Mouse (Mus musculus) forebrain, embryonic 14.5 days (tissue): ENCODE results near the gene Rpl18a. TPM values are rescaled to one million over a fixed set of nuclear protein-coding genes. Genes with fewer than 3 reads are reported as not detected.

Experiments used
- ATAC-seq: fragments of 200-750 bp; cut with Nextera tagmentation; 2 replicates; pipeline ENCODE4 v1.8.0; 2017; ENCODE audit warnings: mild to moderate bottlenecking, moderate library complexity
- DNase-seq: peaks from one replicate; pipeline ENCODE4 v3.0.0-alpha.2; 2015; ENCODE audit warnings: low spot score
- H3K27ac ChIP-seq: fragments of 300-500 bp; sonication (generic); 2 replicates; pipeline ENCODE4 v1.5.1; 2014; ENCODE audit warnings: low read depth, mild to moderate bottlenecking, control low read depth, low read length, moderate library complexity
- H3K27me3 ChIP-seq: fragments of 300-500 bp; sonication (generic); replicated peaks from 2 replicates; pipeline ENCODE4 v1.6.1; 2014; ENCODE audit warnings: low read length, control low read depth, mixed read lengths; ENCODE audit not compliant: control insufficient read depth, insufficient read depth
- H3K36me3 ChIP-seq: fragments of 300-500 bp; sonication (generic); 2 replicates; pipeline ENCODE4 v1.6.1; 2014; ENCODE audit warnings: low read length, control low read depth; ENCODE audit not compliant: control insufficient read depth, insufficient read depth
- H3K4me1 ChIP-seq: fragments of 300-500 bp; sonication (generic); 2 replicates; pipeline ENCODE4 v1.6.1; 2014; ENCODE audit warnings: antibody characterized with exemption, low read length, control low read depth; ENCODE audit not compliant: control insufficient read depth, insufficient read depth
- H3K4me2 ChIP-seq: fragments of 300-500 bp; sonication (generic); 2 replicates; pipeline ENCODE4 v1.6.1; 2014; ENCODE audit warnings: mild to moderate bottlenecking, control low read depth, low read length
- H3K4me3 ChIP-seq: fragments of 300-500 bp; sonication (generic); 2 replicates; pipeline ENCODE4 v1.5.1; 2014; ENCODE audit warnings: low read depth, low read length, control low read depth
- H3K9ac ChIP-seq: fragments of 300-500 bp; sonication (generic); 2 replicates; pipeline ENCODE4 v1.6.1; 2014; ENCODE audit warnings: mild to moderate bottlenecking, low read length, control low read depth, moderate library complexity
- H3K9me3 ChIP-seq: fragments of 300-500 bp; sonication (generic); replicated peaks from 2 replicates; pipeline ENCODE4 v1.6.1; 2016; ENCODE audit warnings: low read length, control low read depth, mixed read lengths; ENCODE audit not compliant: control insufficient read depth
- WGBS: fragments of 180-500 bp; shearing (Covaris S2); extraction: QIAGEN DNeasy Blood & Tissue Kit; methylation state at CpG from one replicate; pipeline ENCODE4 v1.1.7; 2014; 5-methylcytosine and 5-hydroxymethylcytosine counted together
- polyA plus RNA-seq: library from polyadenylated mRNA; unstranded; fragments of >200 nt; fragmentation: Nextera tagmentation; extraction: Ambion mirVana; gene quantifications from 2 replicates; pipeline ENCODE4 v1.2.1, GENCODE M21; 2014

The Rpl18a gene
- polyA plus RNA-seq, 1 experiment from 2014 or later: 4,258 TPM

DNA sequence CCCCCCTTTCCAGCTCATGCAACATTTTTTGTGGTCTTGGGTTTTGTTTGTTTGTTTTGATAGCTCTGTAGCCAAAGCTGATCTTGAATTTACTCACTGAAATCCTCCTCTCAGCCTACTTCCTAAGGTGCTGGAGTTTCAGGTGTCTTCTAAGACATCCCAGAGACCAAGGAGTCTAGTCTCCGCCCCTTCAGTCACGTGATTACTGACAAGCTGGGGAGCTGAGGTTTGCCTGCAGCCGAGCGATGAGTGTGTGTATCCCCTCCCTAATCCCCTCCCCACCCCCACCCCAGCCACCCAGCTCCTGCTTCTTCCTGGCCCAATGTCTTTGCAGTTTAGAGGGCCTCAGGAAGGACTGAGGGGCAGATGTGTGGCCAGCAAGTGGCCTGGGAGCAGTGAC, 39.7 kb downstream of the Rpl18a start:
- DNase-seq (peak; percentile 42), ATAC-seq (no peak)
- Histone ChIP-seq H3K4me1 (peaks cover 13% of the 10 kb centered on the region; the same call in 1 of the 2 replicates), H3K27ac (no peak overlapping the region; the same call in 1 of the 2 replicates), H3K4me2 (peak overlapping the region; percentile 83), H3K9ac (peak overlapping the region; percentile 13; the same call in 1 of the 2 replicates), H3K36me3 (peaks cover 11% of the 10 kb centered on the region; the same call in 1 of the 2 replicates), H3K4me3 (no peak overlapping the region), H3K27me3 (no peaks in the 10 kb centered on the region), H3K9me3 (no peaks in the 10 kb centered on the region)
- WGBS: 6% methylated on average over 4 of the region's 4 CpGs

DNA sequence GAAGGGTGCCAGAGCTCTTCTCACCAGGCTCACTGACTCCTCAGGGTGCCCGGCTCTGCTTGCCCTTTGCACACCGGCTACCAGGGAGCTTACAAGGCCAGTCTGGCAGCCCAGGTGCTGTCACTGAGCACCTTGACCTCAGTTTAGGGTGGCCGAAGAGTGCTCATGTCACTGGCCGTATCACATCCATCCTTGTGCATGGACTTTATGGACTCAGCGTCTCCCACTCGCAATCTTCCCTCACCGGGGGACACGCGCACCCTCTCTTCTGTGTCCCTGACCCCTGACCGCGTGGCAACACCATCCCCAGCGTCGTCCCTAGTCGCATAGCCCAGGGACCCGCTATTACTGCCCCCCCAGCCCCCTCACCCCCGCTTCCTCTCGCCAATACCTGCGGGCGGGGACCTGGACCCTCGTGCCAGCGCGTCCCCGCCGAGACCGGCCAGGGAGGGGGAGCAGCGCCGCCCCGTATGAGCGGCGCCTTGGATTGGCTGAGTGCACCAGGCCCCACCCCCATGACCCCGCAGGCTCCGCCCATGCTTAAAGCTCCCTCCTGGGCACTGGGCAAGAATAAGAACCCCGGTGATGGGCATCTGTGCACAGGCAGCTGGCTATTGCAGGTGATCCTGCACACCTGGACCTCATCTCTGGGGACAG, 40.5 kb downstream of the Rpl18a start:
- no peaks in the 10 kb centered on the region for H3K27me3 ChIP-seq
- peaks cover 12% of the 10 kb centered on the region; the same call in 1 of the 2 replicates for H3K36me3 ChIP-seq
- H3K4me1 ChIP-seq: peaks cover 9% of the 10 kb centered on the region; the same call in 1 of the 2 replicates
- H3K27ac ChIP-seq: no peak overlapping the region
- 10% methylated on average over 25 of the region's 33 CpGs for WGBS
- H3K9me3 ChIP-seq: no peaks in the 10 kb centered on the region
- peak overlapping the region; percentile 44 for H3K4me3 ChIP-seq
- peak overlapping the region; percentile 71 for H3K9ac ChIP-seq
- H3K4me2 ChIP-seq: peak overlapping the region; percentile 83
- DNase-seq: peak; percentile 72
- peak; percentile 85 for ATAC-seq

DNA sequence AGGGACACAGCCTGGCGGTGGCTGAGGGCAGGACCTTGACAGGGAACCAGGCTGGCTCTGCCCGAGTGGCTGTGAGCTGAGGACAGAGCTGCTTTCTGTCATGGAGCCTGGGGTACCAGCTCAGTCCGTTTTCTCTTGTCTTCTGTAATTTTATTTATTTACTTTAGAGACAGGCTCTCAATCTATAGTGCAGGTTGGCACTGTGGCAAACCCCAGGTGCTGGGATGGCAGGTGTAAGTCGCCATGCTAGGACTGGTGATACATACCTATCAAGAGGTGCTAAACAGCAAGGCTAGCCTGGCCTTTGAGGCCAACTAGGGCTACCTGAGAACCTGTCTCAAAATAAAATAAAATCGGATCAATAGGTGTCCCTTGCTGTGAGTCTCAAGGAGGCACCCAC, 41.2 kb downstream of the Rpl18a start:
- H3K9ac ChIP-seq: no peak overlapping the region
- 62% methylated on average over 5 of the region's 5 CpGs for WGBS
- no peak for ATAC-seq

DNA sequence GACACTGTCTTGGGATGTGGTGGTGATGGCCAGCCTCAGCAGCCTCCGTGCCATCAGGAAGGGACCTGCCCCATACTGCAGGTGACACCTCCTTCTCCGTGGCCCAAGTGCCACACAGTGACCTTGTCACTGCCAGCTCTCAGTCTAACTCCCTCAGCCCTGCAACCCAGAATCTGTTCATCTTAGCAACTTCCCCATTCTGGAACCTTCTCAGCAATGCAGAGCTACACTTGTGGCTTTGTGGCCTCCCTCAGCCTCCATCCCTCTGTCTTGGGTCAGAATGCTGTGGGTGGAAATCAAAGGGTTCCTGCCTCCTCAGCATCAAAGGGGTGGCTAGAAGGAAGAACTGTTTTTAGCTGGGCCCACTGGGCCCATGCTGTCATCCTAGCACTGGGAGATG, 43.3 kb downstream of the Rpl18a start:
- ATAC-seq (no peak), DNase-seq (no peak)
- no peak overlapping the region for H3K9ac ChIP-seq
- WGBS: 88% methylated on average over 2 of the region's 2 CpGs
- no peak overlapping the region for H3K4me3 ChIP-seq
- no peaks in the 10 kb centered on the region for H3K27me3 ChIP-seq
- no peaks in the 10 kb centered on the region for H3K9me3 ChIP-seq
- no peak overlapping the region for H3K4me2 ChIP-seq
- H3K4me1 ChIP-seq: peaks cover 6% of the 10 kb centered on the region; the same call in 1 of the 2 replicates
- no peak overlapping the region for H3K27ac ChIP-seq
- peaks cover 12% of the 10 kb centered on the region; the same call in 1 of the 2 replicates for H3K36me3 ChIP-seq

More for the DNA sequence above, 41.2 kb downstream of the Rpl18a start:
- H3K27me3 ChIP-seq: no peaks in the 10 kb centered on the region
- H3K4me2 ChIP-seq: peak overlapping the region; percentile 83; the same call in 1 of the 2 replicates
- peaks cover 12% of the 10 kb centered on the region; the same call in 1 of the 2 replicates for H3K36me3 ChIP-seq
- no peak for DNase-seq
- no peaks in the 10 kb centered on the region for H3K9me3 ChIP-seq
- H3K27ac ChIP-seq: no peak overlapping the region
- peak overlapping the region; percentile 44; the same call in 1 of the 2 replicates for H3K4me3 ChIP-seq
- peaks cover 6% of the 10 kb centered on the region; the same call in 1 of the 2 replicates for H3K4me1 ChIP-seq

DNA sequence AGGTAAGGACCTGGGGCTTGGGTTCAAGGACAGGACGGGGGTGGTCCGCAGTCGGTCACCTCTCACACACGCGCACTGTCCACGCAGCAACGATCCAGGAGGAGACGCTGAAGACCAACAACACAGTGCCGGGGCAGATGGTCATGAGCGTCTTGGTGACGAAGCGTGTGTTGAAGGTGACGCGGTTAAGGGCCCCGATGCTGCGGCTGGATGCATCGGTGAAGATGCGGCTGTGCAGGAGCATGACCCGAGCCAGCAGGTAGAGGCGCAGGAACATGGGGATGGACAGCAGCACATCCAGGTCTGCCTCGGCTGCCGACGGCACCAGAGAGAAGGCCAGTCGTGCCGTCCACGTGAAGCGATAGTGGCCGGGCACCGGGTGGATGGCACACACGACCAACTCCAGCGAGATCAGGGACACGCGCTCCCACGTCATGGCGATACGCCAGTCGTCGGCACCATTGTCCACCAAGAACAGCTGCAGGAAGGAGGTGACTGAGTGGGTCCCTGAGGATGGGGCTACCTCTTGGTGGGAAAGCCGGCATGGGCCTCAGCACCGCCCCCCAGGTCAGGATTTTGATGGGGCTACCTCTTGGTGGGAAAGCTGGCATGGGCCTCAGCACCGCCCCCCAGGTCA, 44.5 kb downstream of the Rpl18a start:
- no peak overlapping the region for H3K27ac ChIP-seq
- H3K27me3 ChIP-seq: no peaks in the 10 kb centered on the region
- no peaks in the 10 kb centered on the region for H3K9me3 ChIP-seq
- no peak overlapping the region for H3K4me3 ChIP-seq
- no peak for DNase-seq
- no peak for ATAC-seq
- WGBS: 91% methylated on average over 41 of the region's 41 CpGs
- no peak overlapping the region for H3K4me2 ChIP-seq
- no peak overlapping the region for H3K9ac ChIP-seq
- H3K4me1 ChIP-seq: peaks cover 6% of the 10 kb centered on the region; the same call in 1 of the 2 replicates
- peaks cover 12% of the 10 kb centered on the region; the same call in 1 of the 2 replicates for H3K36me3 ChIP-seq

DNA sequence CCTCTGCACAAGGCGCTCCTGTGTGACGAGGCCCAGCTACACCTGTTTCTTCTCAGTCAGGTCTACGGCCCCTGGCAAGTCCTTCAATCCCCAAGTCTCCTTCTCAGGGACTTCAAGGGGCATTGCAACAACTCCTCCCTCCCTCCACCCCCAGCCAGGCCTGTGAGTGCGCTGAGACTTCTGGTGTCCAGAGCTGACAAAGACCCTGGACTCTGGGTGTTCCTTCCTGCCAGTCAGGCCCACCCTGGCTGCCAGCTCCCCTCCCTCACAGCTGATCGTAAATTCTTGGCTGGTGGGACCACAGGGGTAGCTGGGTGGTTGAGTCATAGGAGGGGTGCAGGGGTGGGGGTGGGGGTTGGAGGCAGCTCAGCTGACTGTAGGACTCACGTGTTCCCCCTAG, 45.4 kb downstream of the Rpl18a start:
- H3K4me3 ChIP-seq: no peak overlapping the region
- H3K4me2 ChIP-seq: no peak overlapping the region
- no peak overlapping the region for H3K27ac ChIP-seq
- ATAC-seq (no peak), DNase-seq (no peak)
- peaks cover 4% of the 10 kb centered on the region; the same call in 1 of the 2 replicates for H3K4me1 ChIP-seq
- 61% methylated on average over 6 of the region's 6 CpGs for WGBS
- H3K27me3 ChIP-seq: no peaks in the 10 kb centered on the region
- H3K9ac ChIP-seq: no peak overlapping the region
- H3K9me3 ChIP-seq: no peaks in the 10 kb centered on the region
- H3K36me3 ChIP-seq: peaks cover 12% of the 10 kb centered on the region; the same call in 1 of the 2 replicates

GRCm38 (mm10) chr8:70850947-70851346, 46.3 kb downstream of the Rpl18a start:
- Histone ChIP-seq H3K27ac (no peak overlapping the region), H3K4me1 (no peaks in the 10 kb centered on the region), H3K4me3 (no peak overlapping the region), H3K9ac (no peak overlapping the region), H3K36me3 (peaks cover 12% of the 10 kb centered on the region; the same call in 1 of the 2 replicates), H3K4me2 (no peak overlapping the region), H3K27me3 (no peaks in the 10 kb centered on the region), H3K9me3 (no peaks in the 10 kb centered on the region)
- no peak for DNase-seq
- whole genome bisulfite sequencing: 85% methylated on average over 4 of the region's 4 CpGs
- ATAC-seq: no peak

DNA sequence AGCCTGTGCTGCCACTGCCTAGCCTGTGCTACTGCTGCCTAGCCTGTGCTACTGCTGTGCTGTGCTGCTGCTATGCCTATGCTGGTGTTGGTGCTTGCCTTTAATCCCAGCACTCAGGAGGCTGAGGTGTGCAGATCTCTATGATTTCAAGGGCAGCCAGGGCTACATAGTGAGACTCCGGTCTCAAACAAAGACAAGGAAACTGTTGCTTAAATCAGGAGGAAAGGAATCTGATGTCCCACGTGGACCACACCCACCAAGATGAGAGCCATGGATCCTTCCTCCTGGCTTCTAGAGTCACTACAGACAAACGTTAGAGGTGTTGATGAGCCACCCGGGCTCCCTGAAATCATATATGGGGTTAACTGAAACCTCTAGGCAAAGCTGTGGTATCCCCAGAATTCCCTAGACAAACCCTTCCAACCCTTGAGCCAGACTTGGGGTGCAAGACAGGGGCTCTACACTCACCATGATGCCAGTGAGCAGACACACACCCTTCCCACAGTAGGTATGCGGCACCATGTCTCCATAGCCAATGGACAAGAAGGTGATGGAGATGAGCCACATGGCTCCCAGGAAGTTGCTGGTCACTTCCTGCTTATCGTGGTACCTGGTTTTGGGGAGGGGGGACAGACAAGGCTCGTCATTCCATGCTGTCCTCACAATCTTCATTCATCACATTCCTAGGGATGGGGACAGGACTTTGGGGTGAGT, 46.9 kb downstream of the Rpl18a start:
- no peaks in the 10 kb centered on the region for H3K4me1 ChIP-seq
- no peak overlapping the region for H3K4me2 ChIP-seq
- H3K9me3 ChIP-seq: no peaks in the 10 kb centered on the region
- H3K27me3 ChIP-seq: no peaks in the 10 kb centered on the region
- peaks cover 12% of the 10 kb centered on the region; the same call in 1 of the 2 replicates for H3K36me3 ChIP-seq
- no peak overlapping the region for H3K9ac ChIP-seq
- H3K4me3 ChIP-seq: no peak overlapping the region
- 82% methylated on average over 7 of the region's 7 CpGs for WGBS
- ATAC-seq (no peak), DNase-seq (no peak)
- no peak overlapping the region for H3K27ac ChIP-seq
